22 mouse cellular contexts compared by ENCODE assay signal in the genomic region with DNA sequence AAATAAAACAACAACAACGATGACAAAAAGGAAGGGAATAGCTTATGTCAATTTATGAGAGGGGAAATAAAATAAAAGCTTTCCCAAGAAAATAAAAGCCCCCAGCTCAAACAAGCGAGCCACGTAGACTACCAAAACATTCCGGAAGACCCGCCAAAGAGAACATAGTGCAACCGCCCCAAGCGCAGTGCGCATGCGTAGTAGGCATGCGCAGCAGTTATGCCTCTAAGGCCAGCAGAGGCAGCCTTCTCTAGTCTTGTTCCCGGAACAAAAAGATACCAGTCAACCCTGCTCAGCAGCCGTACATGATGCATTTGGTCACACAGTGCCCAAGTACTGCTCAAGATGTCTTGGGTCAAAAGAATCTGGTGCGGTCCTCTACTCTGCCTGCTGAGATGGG. TPM values are rescaled to one million over a fixed set of nuclear protein-coding genes. Genes with fewer than 3 reads are reported as not detected.
DNase-seq lines count a peak whose midpoint lies in the region; ATAC-seq and TF ChIP-seq lines count a peak whose summit lies in the region.
"Had no signal": no experiment of that assay in that cellular context is flagged by ENCODE, and none has a peak within 500 bp of the region (broad histone marks: within the 10 kb centered on the region; RNA-seq: fewer than 3 reads in every experiment).

No protein-coding gene starts in this region.

- no peak overlapping the region for H3K4me3 ChIP-seq in midbrain, embryonic 13.5 days (replicated peaks)
- H3K4me3 ChIP-seq in midbrain, embryonic 11.5 days (ENCODE audit: low read depth, low read length), result no peak overlapping the region
- H3K4me3 ChIP-seq in ES-E14 (ENCODE audit: insufficient read depth in 1 of 2, low read depth in 1 of 2, low read length in 2 of 2, poor library complexity in 1 of 2, severe bottlenecking in 1 of 2), result peak overlapping the region; percentile 23 to 40; a peak in 3 of 4 replicates
- H3K4me3 ChIP-seq in limb, embryonic 10.5 days, result no peak overlapping the region
- H3K4me3 ChIP-seq: forebrain, embryonic 13.5 days; limb, embryonic 12.5 days had no signal

- ATAC-seq in midbrain, embryonic 13.5 days, result no peak
- no peak for ATAC-seq in midbrain, embryonic 11.5 days (ENCODE audit: low FRiP score)
- ATAC-seq: forebrain, embryonic 13.5 days; intestine, embryonic 16.5 days; liver, postnatal 0 days; lung, postnatal 0 days had no signal

- H3K27ac ChIP-seq in midbrain, embryonic 13.5 days, result peak overlapping the region; percentile 71; the same call in 1 of the 2 replicates
- no peak overlapping the region for H3K27ac ChIP-seq in midbrain, embryonic 11.5 days (ENCODE audit: low read depth, low read length)
- peak overlapping the region; percentile 26; the same call in 1 of the 2 replicates for H3K27ac ChIP-seq in ES-E14 (ENCODE audit: insufficient read depth, low read depth, low read length, poor library complexity, severe bottlenecking)
- H3K27ac ChIP-seq in limb, embryonic 10.5 days, result no peak overlapping the region
- H3K27ac ChIP-seq: forebrain, embryonic 13.5 days; limb, embryonic 12.5 days; macrophage; stomach, postnatal 0 days had no signal

- no peak overlapping the region for H3K9ac ChIP-seq in midbrain, embryonic 13.5 days (replicated peaks)
- no peak overlapping the region for H3K9ac ChIP-seq in midbrain, embryonic 11.5 days (ENCODE audit: low read length)
- peak overlapping the region; percentile 65; the same call in 1 of the 2 replicates for H3K9ac ChIP-seq in ES-E14 (ENCODE audit: insufficient read depth, low read depth, low read length, poor library complexity, severe bottlenecking)
- H3K9ac ChIP-seq: forebrain, embryonic 13.5 days; limb, embryonic 12.5 days; liver, postnatal 0 days had no signal

- in situ Hi-C loops in ES-E14 (cut with MboI; ENCODE audit: low sequenced_read_pairs in 2 of 2, unreplicated experiment in 2 of 2), result no loop called here

- H3K4me2 ChIP-seq in midbrain, embryonic 13.5 days (replicated peaks), result no peak overlapping the region
- H3K4me2 ChIP-seq in midbrain, embryonic 11.5 days, result no peak overlapping the region
- H3K4me2 ChIP-seq: forebrain, embryonic 13.5 days; heart, embryonic 11.5 days; limb, embryonic 12.5 days; liver, embryonic 11.5 days had no signal

- H3K27me3 ChIP-seq in midbrain, embryonic 13.5 days, result no peaks in the 10 kb centered on the region
- no peaks in the 10 kb centered on the region for H3K27me3 ChIP-seq in midbrain, embryonic 11.5 days (ENCODE audit: control insufficient read depth, insufficient read depth, low read length)
- no peaks in the 10 kb centered on the region for H3K27me3 ChIP-seq in limb, embryonic 10.5 days (ENCODE audit: low read depth, poor library complexity, severe bottlenecking)
- H3K27me3 ChIP-seq: forebrain, embryonic 13.5 days; limb, embryonic 12.5 days had no signal

- peaks cover 9% of the 10 kb centered on the region for H3K4me1 ChIP-seq in midbrain, embryonic 13.5 days (replicated peaks)
- H3K4me1 ChIP-seq in midbrain, embryonic 11.5 days (ENCODE audit: control insufficient read depth, insufficient read depth, low read length), result no peaks in the 10 kb centered on the region; the same call in 1 of the 2 replicates
- peaks cover 0 to 8% of the 10 kb centered on the region in 2 experiments; a peak in 2 of 4 replicates for H3K4me1 ChIP-seq in ES-E14 (ENCODE audit: control insufficient read depth in 2 of 2, insufficient read depth in 2 of 2, low read length in 2 of 2, poor library complexity in 1 of 2)
- peaks cover 6% of the 10 kb centered on the region; the same call in 1 of the 2 replicates for H3K4me1 ChIP-seq in limb, embryonic 10.5 days
- H3K4me1 ChIP-seq: forebrain, embryonic 13.5 days; limb, embryonic 12.5 days had no signal

- no peaks in the 10 kb centered on the region for H3K9me3 ChIP-seq in midbrain, embryonic 13.5 days
- H3K9me3 ChIP-seq in midbrain, embryonic 11.5 days (ENCODE audit: control insufficient read depth, low read length), result no peaks in the 10 kb centered on the region
- no peaks in the 10 kb centered on the region for H3K9me3 ChIP-seq in ES-E14 (ENCODE audit: control insufficient read depth, insufficient read depth, low read depth, low read length)
- no peaks in the 10 kb centered on the region for H3K9me3 ChIP-seq in limb, embryonic 10.5 days (replicated peaks)
- H3K9me3 ChIP-seq: forebrain, embryonic 13.5 days; limb, embryonic 12.5 days had no signal

- no peak for TF ChIP-seq POLR2A in brain, embryonic 14.5 days (IDR thresholded peaks at IDR 0.05; ENCODE audit: borderline replicate concordance, extremely low read depth, insufficient read depth, insufficient read length, poor library complexity, severe bottlenecking)

- no peak for TF ChIP-seq CTCF in brain, embryonic 14.5 days (IDR thresholded peaks at IDR 0.05; ENCODE audit: borderline replicate concordance, extremely low read depth, insufficient read depth, insufficient read length)

- WGBS in midbrain, embryonic 13.5 days, result 94% methylated on average over 13 of the region's 13 CpGs
- 92% methylated on average over 13 of the region's 13 CpGs for WGBS in midbrain, embryonic 11.5 days
- 95% methylated on average over 13 of the region's 13 CpGs for WGBS in limb, embryonic 10.5 days

- no peak for DNase-seq in midbrain, embryonic 11.5 days (ENCODE audit: low spot score, missing footprints)
- DNase-seq in ES-E14 (ENCODE audit: low read depth, low spot score), result peak; percentile 77
- peak; percentile 6 for DNase-seq in brain, embryonic 14.5 days (ENCODE audit: low read depth)
- no peak for DNase-seq in kidney, adult 11 months
- no peak for DNase-seq in kidney, postnatal 10 days
- no peak for DNase-seq in limb, embryonic 10.5 days (ENCODE audit: low spot score)
- DNase-seq: adrenal gland, postnatal 25 days; cerebellum, adult 9-10 months; kidney, postnatal 36 days; layer of hippocampus, postnatal 36 days; liver, postnatal 0 days; right cerebral cortex, postnatal 14 days; thymus, postnatal 25 days had no signal

- peaks cover 38% of the 10 kb centered on the region for H3K36me3 ChIP-seq in midbrain, embryonic 13.5 days
- 0 out of 2 replicates have a peak, but pooled peaks cover 3% of the 10 kb centered on the region for H3K36me3 ChIP-seq in midbrain, embryonic 11.5 days (ENCODE audit: control insufficient read depth, insufficient read depth, low read length)
- H3K36me3 ChIP-seq in ES-E14 (ENCODE audit: control insufficient read depth, insufficient read depth, low read length, poor library complexity, severe bottlenecking), result peaks cover 2% of the 10 kb centered on the region; the same call in 1 of the 2 replicates
- peaks cover 47% of the 10 kb centered on the region for H3K36me3 ChIP-seq in limb, embryonic 10.5 days

TF ChIP-seq in ES-E14, 5 proteins besides CTCF, POLR2A, EP300 and RAD21:
- TF ChIP-seq ZC3H11A (IDR thresholded peaks at IDR 0.05; ENCODE audit: borderline replicate concordance, low read depth, low read length) (no peak), ZNF384 (IDR thresholded peaks at IDR 0.05; ENCODE audit: low read depth, low read length) (no peak), HCFC1 (IDR thresholded peaks at IDR 0.05; ENCODE audit: borderline replicate concordance, insufficient read depth, low read length) (no peak), CHD2 (IDR thresholded peaks at IDR 0.05; ENCODE audit: low read depth, low read length) (no peak), MAFK (IDR thresholded peaks at IDR 0.05; ENCODE audit: insufficient read depth, low read depth, low read length) (no peak)

RNA-seq across cellular contexts. Expression of gene Nup153, which starts 30.9 kb away (rescaled TPM):
- 21.9 and 22.4 TPM in 2 replicates for polyA plus RNA-seq in midbrain, embryonic 13.5 days (2015; fragmentation: Nextera tagmentation; extraction: Ambion mirVana)
- polyA plus RNA-seq in midbrain, embryonic 11.5 days (2014; fragmentation: Nextera tagmentation; extraction: Ambion mirVana), result 40.6 and 50.4 TPM in 2 replicates
- 125 and 129 TPM in 2 replicates for total RNA-seq in ES-E14 (2012; rRNA removed)
- 75.1 and 84.8 TPM in 2 replicates for polyA plus RNA-seq in brain, embryonic 14.5 days (2012; rRNA removed)
- polyA plus RNA-seq in limb, embryonic 10.5 days (2016; fragmentation: Nextera tagmentation; extraction: Ambion mirVana), result 37.6 and 39.7 TPM in 2 replicates

Comparison
In these comparisons a context has a peak if more than half of its experiments do, and no peak if none do; other contexts are left out.
1. H3K27ac ChIP-seq: peak in midbrain, embryonic 13.5 days (single experiment) and ES-E14 (single experiment); none in midbrain, embryonic 11.5 days (single experiment) and limb, embryonic 10.5 days (single experiment).
2. H3K4me3 ChIP-seq: peak in ES-E14 (2 of 2); none in midbrain, embryonic 13.5 days (single experiment), midbrain, embryonic 11.5 days (single experiment) and limb, embryonic 10.5 days (single experiment).
3. DNase-seq: peak in ES-E14 (single experiment) and brain, embryonic 14.5 days (single experiment); none in midbrain, embryonic 11.5 days (single experiment), kidney, adult 11 months (single experiment), kidney, postnatal 10 days (single experiment) and limb, embryonic 10.5 days (single experiment).